Mouse (Mus musculus) megakaryocyte, embryonic 14.5 days (primary cell): Measurements from ENCODE around the gene Prdm2.

ENCODE experiments used
- FLI1 ChIP-seq: IDR thresholded peaks from 2 replicates; pipeline ENCODE4 v1.6.1; 2012; ENCODE audit warnings: low read length, inconsistent platforms, mixed read lengths
- GATA1 ChIP-seq: IDR thresholded peaks from 3 replicates; pipeline ENCODE4 v1.6.1; 2012; ENCODE audit warnings: mixed read lengths, low read length, inconsistent platforms, borderline replicate concordance

DNA sequence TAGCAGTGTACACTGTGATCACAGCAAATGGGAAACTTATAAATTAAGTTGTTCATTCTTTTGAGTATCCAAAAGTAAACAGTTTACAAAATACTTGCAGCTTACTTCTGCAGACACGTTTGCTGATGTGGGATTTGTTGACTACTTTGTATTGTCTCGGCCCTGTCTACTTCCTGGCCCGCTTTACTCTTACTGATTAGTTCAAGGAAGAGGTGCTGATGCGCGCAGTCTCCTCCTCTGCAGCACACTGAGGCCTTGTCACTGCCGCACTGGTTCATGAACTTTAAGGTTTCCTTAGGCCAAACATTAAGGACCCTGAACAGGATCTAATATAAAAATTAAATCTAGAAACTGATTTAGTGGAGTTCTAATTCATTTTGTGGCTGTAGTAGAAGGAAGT, 58.2 kb downstream of the Prdm2 start:
- TF ChIP-seq GATA1 (no peak), FLI1 (no peak)
